Comparison of ENCODE assay signal across 15 mouse cellular contexts in the genomic region with DNA sequence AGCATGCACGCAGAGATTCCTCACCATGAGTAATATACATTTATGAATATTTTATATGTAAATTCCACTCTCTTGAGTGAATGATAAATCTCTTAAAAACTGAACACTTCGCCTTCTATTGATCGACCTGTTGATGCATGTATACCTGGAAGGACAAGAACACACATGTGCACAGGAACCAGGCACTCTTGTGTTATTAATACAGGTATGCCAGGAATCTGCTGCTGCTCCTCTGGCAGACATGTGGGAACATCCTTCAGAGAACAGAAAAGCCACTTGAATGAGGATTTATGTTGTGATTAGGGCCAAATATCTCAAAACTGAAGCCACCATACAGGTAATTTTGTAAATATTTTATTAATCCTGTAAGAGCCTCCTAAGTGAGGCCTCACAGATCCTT.
"Had no signal": no experiment of that assay in that cellular context is flagged by ENCODE, and none has a peak within 500 bp of the region (broad histone marks: within the 10 kb centered on the region; RNA-seq: fewer than 3 reads in every experiment).

No protein-coding gene starts in this region.

- H3K4me1 ChIP-seq: neural tube, embryonic 15.5 days; stomach, embryonic 15.5 days had no signal

- DNase-seq: retina, postnatal 1 day; right cerebral cortex, adult 18-20 months; right cerebral cortex, postnatal 14 days; right cerebral cortex, postnatal 25 days; right cerebral cortex, postnatal 4 days; spleen, adult 18-20 months; thymus, adult 18-20 months; thymus, adult 2 months; thymus, postnatal 14 days; thymus, postnatal 25 days; thymus, postnatal 36 days; thymus, postnatal 4 days had no signal

- H3K27me3 ChIP-seq: neural tube, embryonic 15.5 days; stomach, embryonic 15.5 days had no signal

- H3K27ac ChIP-seq: neural tube, embryonic 15.5 days; stomach, embryonic 15.5 days; stomach, postnatal 0 days had no signal

- H3K4me2 ChIP-seq: neural tube, embryonic 15.5 days; stomach, embryonic 15.5 days had no signal

- H3K9ac ChIP-seq: neural tube, embryonic 15.5 days; stomach, embryonic 15.5 days had no signal

- H3K9me3 ChIP-seq: neural tube, embryonic 15.5 days; stomach, embryonic 15.5 days had no signal

- H3K36me3 ChIP-seq: neural tube, embryonic 15.5 days; stomach, embryonic 15.5 days had no signal

- H3K4me3 ChIP-seq: neural tube, embryonic 15.5 days; stomach, embryonic 15.5 days had no signal
